Mouse (Mus musculus) neutrophil, adult 59 days (primary cell): Measurements from ENCODE around the gene Olfr1326-ps1. TPM values are rescaled to one million over a fixed set of nuclear protein-coding genes. Genes with fewer than 3 reads are reported as not detected.

ENCODE experiments used
- total RNA-seq, 2 experiments: library from RNA; stranded (reverse); gene quantifications; 1 replicate in 1 of 2; 2 replicates in 1 of 2; pipeline ENCODE4 v1.2.4; 2023

Olfr1326-ps1 gene
- total RNA-seq: not detected

GRCm38 (mm10) chrX:74574788-74575187 is at the start of gene Olfr1326-ps1:
Gene Olfr1326-ps1, minus strand, starts transcription at chrX:74574888.

GRCm38 (mm10) chrX:74592379-74592778 is 17.7 kb upstream of the Olfr1326-ps1 start, which contains the start of gene Olfr1325:
Gene Olfr1325, plus strand, starts transcription at chrX:74592679.

Other genes with a start within 250 kb of the Olfr1326-ps1 start
- under 1 TPM; 0.38 to 0.90 TPM for gene Plxna3, start 245.8 kb downstream of the Olfr1326-ps1 start, total RNA-seq
- gene Lage3, start 221.3 kb downstream of the Olfr1326-ps1 start, total RNA-seq: 10 to 100 TPM; 20.4 to 28.5 TPM
- 10 to 100 TPM; 20.0 to 27.4 TPM for gene Ubl4a, start 201.7 kb downstream of the Olfr1326-ps1 start, total RNA-seq
- gene Slc10a3, start 201.5 kb downstream of the Olfr1326-ps1 start, total RNA-seq: 10 to 100 TPM; 17.6 to 19.3 TPM
- 10 to 100 TPM; 10.4 to 12.5 TPM for gene Fam3a, start 181.6 kb downstream of the Olfr1326-ps1 start, total RNA-seq
- gene Ikbkg, start 181.6 kb downstream of the Olfr1326-ps1 start, total RNA-seq: 10 to 100 TPM; 27.9 to 32.9 TPM
- gene G6pdx, start 145.7 kb downstream of the Olfr1326-ps1 start, total RNA-seq: 100 to 1,000 TPM; 396 to 418 TPM
- gene Gm6880, start 93.5 kb downstream of the Olfr1326-ps1 start, total RNA-seq: not detected
- gene Olfr1325, start 17.8 kb upstream of the Olfr1326-ps1 start, total RNA-seq: not detected
- not detected for gene Gm5640, start 70.7 kb upstream of the Olfr1326-ps1 start, total RNA-seq
- not detected for gene Gm6890, start 166.0 kb upstream of the Olfr1326-ps1 start, total RNA-seq